Mouse (Mus musculus) heart, postnatal 0 days (tissue): ENCODE results near the gene Tap1.
"Not testable (repeated sequence)": the region's sequence is repeated elsewhere in the genome, so short reads cannot be mapped to it uniquely, and the experiment has no call there.

Source experiments
- CTCF ChIP-seq: IDR thresholded peaks from 2 replicates; pipeline ENCODE4 v1.5.1; 2016; ENCODE audit warnings: antibody characterized with exemption, control low read depth, low read depth
- EP300 ChIP-seq: IDR thresholded peaks from 2 replicates; pipeline ENCODE4 v1.6.1; 2016; ENCODE audit warnings: antibody characterized with exemption, low read depth

GRCm38 (mm10) chr17:34220401-34220800 lies 33.0 kb downstream of the Tap1 start:
- not testable (repeated sequence) for TF ChIP-seq CTCF, EP300
